Mouse (Mus musculus): ENCODE measurements around the gene Thegl. TPM values are rescaled to one million over a fixed set of nuclear protein-coding genes. Genes with fewer than 3 reads are reported as not detected.
"Not testable (repeated sequence)": the region's sequence is repeated elsewhere in the genome, so short reads cannot be mapped to it uniquely, and the experiment has no call there.

Thegl gene
- total RNA-seq, 4 experiments from 2014 or later, result 0.51 to 1.0 (median 0.79) TPM

DNA sequence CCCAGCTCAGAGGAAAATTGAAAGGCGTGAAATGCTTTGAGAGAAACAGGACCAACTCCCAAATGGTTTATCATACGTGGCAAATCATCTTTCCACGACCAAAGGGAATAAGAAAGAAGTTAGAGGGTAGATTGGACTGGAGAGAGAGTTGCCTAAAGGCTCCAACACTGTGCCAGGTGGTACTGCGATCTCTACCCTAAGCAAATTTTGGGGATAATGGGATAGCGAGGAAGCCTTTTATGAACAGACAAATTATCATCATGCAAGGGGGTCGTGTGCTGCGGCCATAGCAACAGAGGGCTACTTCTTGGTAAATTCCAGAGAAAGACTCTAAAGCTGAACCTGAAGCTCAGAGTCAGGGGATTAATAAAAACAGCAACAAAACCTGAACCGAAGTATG lies 78.1 kb downstream of the Thegl start:
- no peak for DNase-seq (ENCODE audit: low spot score in 2 of 2)

DNA sequence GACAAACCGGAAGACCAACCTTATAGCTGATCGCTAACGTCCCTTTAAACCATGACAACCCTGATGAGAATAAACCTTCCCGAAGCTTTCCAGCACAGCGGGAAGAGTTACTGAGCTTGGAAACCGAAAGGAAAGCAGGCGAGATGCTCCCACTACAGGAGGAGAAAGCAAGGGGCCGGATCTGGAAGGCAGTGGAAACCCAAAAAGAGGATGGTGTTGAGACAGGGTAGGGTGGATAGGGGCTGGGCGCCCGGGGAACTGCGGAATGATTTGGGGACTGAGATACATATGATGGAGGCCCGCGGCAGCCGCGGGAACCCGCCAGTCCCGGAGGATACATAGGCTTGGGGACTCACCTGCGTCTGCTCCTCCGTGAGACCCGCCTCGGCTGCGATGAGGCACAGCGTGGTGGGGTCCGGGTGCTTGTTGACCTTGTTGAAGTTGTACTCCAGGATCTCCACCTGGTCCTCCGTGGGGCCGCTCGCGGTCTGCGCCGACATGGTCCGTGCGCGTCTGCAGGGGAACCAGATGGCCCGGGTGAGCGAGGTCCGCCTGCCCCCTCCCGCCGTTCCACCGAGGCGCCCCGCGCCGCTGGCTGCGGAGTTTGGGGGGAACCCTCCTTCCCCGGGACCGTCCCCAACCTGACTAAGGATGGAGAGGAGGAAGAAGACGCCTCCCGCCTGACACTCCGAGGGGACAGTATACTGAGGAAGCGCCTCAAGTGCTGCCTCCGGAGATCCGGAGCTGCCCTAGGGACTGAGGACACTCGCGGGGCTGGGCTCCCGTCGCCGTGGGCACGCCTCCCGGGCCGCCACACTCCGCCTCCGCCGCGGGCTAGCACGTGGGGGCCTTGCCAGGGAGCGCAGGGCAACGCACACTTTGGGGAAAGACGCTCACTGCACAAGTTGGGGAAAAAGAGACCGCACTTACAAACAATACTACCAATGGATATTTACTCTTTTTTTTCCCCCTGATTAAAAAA lies 79.0 kb downstream of the Thegl start:
- DNase-seq (ENCODE audit: low spot score in 2 of 2), result peak; percentile 45 to 48

DNA sequence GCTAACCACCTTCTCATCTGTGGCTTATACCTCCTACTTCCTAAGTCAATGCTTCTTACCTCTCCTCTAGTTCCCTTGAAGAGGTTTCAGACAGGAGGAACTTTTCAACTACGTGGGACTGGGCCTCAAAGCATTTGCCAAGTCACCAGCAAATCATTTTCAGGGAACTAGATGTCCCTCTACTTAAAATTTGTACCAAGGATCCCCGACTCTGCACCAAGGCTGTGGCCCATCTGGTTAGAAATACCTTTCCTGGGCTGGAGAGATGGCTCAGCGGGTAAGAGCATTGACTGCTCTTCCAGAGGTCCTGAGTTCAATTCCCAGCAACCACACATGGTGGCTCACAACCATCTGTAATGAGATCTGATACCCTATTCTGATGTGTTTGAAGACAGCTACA lies 80.4 kb downstream of the Thegl start:
- not testable (repeated sequence) for DNase-seq (ENCODE audit: low spot score in 2 of 2)

DNA sequence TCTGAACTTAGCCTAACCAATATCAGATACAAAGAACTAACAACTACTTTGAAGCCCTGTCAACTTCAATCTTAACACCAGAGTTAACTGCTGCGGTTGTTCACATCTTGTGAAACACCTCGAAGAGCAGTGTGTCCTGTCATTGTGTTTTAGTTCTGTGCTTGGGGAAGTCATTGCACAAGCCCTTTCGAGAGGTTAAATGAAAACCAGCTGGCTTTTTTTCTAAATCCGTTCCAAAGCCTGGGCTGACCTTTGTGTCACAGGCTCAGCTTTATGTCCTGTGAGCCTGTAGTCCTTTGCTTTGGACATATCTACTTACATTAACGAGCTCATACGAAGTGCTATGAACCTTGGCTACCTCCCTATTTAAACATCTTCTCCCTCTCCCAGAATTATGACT lies 81.9 kb downstream of the Thegl start:
- DNase-seq (ENCODE audit: low spot score in 2 of 2), result no peak

DNA sequence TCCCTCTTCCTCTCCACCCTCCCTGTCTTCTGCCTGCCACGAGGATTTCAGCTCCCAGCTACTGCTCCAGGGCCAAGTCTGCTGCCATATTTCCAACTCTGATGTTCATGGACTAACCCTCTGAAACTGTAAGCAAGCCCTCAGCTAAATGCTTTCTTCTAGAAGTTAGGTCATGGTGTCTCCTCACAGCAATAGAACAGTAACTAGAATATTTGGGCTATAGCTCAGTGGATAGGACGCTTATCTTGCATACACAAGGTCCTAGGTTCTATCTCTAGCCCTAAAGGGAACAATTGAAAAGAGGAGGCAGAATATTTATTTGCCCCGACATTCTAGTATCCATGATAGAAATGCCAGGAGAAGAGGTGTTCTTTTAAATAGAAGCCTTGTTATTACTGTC lies 83.1 kb downstream of the Thegl start:
- no peak for DNase-seq (ENCODE audit: low spot score in 2 of 2)

DNA sequence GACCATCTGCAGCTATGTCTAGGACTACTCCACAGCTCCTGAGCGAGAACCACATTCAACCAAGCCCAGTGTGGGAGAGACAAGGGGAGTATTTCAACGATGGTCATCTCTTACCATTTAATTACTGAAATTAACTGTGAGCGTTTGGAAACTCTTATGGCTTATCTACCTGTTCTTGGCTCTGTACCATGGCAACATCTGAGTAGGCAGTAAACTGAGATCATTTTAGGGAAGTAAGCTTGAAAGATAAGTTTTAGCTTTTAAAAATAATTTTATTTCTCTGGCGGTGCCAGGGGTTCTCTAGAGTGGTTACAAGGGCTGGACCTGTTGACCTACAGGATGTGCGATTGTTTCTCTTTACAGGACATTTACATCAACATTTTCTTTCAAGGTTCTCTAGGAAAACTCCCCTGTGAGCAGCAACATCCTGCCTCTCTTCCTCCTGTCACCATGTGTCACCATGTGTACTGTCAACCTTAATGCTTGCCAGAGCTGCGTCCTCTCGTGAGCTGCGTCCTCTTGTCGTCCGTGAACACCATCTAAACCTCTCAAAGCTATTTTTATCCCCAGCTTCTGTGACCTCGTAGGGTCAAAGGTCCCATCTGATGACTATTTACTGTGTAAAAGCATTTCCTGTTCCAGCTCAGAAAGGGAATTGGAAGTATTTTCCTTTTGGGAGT lies 83.6 kb downstream of the Thegl start:
- DNase-seq (ENCODE audit: low spot score in 2 of 2), result no peak

DNA sequence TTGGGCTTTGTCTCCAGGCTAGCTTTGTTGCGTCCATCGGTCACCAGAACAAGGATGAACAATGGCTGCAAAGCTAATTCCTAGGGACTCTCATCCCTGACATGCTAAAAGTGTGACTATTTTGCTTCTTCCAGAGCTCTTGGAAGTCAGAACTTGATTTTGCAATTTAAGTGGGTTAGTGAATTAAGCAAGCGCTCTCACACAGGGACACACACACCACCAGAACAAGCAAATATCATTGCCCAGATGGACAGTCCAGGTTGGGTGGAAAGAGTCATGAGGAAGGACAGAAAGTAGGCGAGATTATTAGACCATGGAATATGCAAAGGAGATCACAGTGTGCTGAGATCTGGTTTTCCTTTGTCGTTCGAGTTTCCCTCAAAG lies 84.2 kb downstream of the Thegl start:
- no peak for DNase-seq (ENCODE audit: low spot score in 2 of 2)

DNA sequence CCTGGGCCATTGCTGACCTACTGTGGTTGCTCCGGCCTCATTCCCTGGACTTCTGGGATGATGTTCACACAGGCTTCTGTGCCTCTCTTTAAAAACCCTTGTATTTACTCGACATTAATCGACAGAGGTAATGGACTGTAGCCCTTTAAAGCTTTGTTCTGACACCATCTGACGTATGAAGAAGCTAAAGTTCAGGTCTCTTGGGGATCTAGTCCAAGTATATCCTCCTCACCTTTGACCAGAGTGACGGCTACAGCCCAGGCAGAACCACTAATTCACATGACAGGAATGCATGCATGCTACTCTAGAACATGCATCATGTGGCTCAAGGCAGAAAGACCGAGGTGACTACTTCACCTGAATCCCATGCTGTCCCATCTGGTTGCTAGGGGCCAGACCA lies 84.9 kb downstream of the Thegl start:
- DNase-seq (ENCODE audit: low spot score in 2 of 2), result no peak

DNA sequence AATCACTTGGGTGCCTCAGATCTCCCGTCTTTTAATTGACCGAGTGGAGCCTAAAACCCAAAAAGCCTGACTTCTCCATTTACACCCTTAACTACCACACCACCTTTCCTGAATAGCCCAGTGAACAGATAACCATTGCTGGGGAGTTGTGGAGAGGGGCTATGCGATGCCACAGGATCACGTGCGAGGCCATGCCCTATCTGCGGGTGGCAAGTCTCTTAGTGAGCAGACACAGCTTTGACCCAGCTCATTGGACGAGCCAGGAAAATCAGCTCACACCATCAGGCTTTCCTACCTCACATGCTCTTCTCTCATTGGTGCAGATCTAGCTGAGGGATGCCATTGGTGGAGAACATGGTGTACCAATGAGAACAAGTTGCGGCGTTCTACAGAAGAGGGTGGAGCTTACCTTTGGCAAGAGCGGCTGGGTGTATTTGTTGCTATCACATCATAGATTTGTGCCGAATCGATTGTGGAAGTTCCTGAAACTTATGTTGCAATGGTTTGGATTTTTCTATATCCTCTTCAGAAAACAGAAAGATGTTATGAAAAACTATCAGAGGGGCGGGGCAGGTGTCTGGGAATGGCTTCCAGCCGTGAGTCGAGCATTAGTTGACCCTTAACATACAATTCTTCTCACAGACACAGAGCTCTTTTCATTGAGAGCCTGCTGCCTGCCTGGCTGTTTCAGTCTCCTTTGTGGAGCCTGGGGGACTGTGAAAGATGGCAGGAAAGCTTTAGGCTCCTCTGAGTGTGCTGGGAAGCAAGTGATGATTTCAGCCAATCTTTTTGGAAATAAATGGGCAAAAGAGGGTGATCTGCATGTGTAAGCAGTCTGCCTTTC lies 86.9 kb downstream of the Thegl start:
- DNase-seq (ENCODE audit: low spot score in 2 of 2), result no peak

DNA sequence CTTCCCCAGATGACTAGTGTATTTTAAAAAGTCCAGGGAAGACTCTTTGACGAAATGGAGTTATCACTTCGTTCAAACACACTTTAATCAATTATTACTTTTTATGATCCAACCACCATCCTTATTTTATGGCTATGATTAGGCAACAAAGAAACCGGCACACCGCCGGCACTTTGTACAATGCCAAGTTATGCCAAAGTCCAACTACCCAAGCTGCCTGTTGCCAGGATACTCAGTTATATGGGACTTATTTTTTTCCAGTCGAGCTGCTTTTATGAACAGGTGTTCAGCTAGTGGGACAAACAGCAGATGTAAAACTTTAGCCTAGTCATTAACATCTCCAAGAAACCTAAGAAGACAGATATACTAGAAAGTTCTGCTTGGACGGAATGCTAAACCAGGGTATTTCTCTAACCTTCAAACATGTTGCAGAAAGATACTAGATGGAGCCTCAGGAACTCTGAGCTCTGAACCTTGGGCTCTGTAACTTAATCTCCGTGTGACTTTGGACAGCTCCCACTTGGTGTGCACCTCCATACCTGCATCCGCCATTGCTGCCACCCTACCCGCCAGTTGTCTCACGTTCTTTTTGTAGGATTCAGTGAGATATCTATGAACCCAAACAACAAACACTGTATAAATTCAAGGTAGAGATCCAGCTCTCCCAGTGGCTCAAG lies 91.5 kb downstream of the Thegl start:
- DNase-seq (ENCODE audit: low spot score in 2 of 2), result no peak

DNA sequence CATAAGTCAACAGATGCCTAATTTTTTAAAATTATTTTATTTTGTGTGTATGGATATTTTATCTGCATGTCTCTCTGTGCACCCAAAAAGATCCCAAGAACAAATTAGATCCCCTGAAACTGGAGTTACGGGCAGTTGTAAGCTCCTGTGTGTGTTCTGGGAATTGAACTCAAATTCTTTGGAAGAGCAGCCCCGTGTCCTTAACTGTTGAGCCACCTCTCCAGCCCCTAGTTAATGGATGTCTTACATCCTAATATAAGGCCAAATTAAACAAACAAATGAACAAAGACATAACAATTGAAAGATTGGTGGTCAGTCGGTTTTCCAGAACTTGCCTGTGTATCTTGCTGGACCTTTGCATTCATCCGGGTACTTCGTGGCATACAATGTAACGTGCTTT lies 93.0 kb downstream of the Thegl start:
- no peak for DNase-seq (ENCODE audit: low spot score in 2 of 2)

DNA sequence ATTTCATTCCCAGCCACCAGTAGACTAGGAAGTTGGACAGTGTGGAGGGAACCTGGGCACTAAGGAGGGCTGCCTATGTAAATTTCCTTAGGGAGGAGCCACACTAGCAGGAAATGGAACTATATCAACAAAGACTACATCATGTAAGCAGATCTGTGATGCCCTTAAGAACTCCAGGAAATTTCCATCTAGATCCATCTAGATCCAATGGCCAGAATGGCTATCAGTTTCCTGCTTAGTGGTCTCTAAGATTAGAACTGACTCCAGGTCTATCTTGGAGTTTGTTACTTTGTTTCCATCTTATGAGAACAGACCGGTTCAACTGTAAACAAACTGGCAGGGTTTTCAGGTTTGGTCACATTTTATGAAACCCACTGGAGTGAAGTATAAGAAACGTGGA lies 94.0 kb downstream of the Thegl start:
- DNase-seq (ENCODE audit: low spot score in 2 of 2), result no peak

Other genes with a start within 250 kb of the Thegl start
- 10 to 100 TPM; 27.3 to 35.6 (median 30.3) TPM for gene Aasdh, start 110.5 kb upstream of the Thegl start, total RNA-seq (2022)
- 100 to 1,000 TPM in 1 of 4 experiments, 10 to 100 TPM in 3; 92.1 to 101 (median 97.4) TPM for gene Paics, start 64.7 kb upstream of the Thegl start, total RNA-seq (2022)
- gene Ppat, start 64.4 kb upstream of the Thegl start, total RNA-seq (2022), result 10 to 100 TPM; 14.9 to 16.8 (median 16.1) TPM
- gene Srp72, start 41.3 kb upstream of the Thegl start, total RNA-seq (2022), result 100 to 1,000 TPM; 101 to 116 (median 107) TPM
- gene Arl9, start 12.0 kb upstream of the Thegl start, total RNA-seq (2022), result under 1 TPM in 1 of 4 experiments, not detected in 3; 0.80 TPM
- 10 to 100 TPM; 67.3 to 87.2 (median 72.1) TPM for gene Hopx, start 99.1 kb downstream of the Thegl start, total RNA-seq (2022)
- gene Spink2, start 195.4 kb downstream of the Thegl start, total RNA-seq (2022), result not detected
- 1 to 10 TPM; 4.1 to 6.4 (median 5.2) TPM for gene Rest, start 249.5 kb downstream of the Thegl start, total RNA-seq (2022)

Measured in layer of hippocampus, adult 8-10 months (tissue).